Mouse (Mus musculus): ENCODE results near the gene Arrb1. TPM values are rescaled to one million over a fixed set of nuclear protein-coding genes. Genes with fewer than 3 reads are reported as not detected.
A peak's percentile ranks its signal among the peaks of the same experiment; 100 is the strongest.

The Arrb1 gene
- polyA plus RNA-seq, 1 experiment from 2014 or later: 3.0 TPM

- whole genome bisulfite sequencing: 14% methylated on average over 8 of the region's 8 CpGs
- DNase-seq (ENCODE audit: low spot score): peak; percentile 9
- H3K27me3 ChIP-seq (ENCODE audit: control insufficient read depth, insufficient read depth, low read length): no peaks in the 10 kb centered on the region
- H3K4me2 ChIP-seq (ENCODE audit: low read depth, low read length): no peak overlapping the region
- H3K4me1 ChIP-seq (ENCODE audit: control insufficient read depth, insufficient read depth, low read length): no peaks in the 10 kb centered on the region
- no peak for ATAC-seq (replicated peaks; ENCODE audit: insufficient number of reproducible peaks, low FRiP score, low TSS enrichment, low read depth)
- H3K4me3 ChIP-seq (ENCODE audit: low read depth, low read length): no peak overlapping the region
- H3K27ac ChIP-seq (replicated peaks; ENCODE audit: low read depth, low read length): no peak overlapping the region
- H3K36me3 ChIP-seq (replicated peaks; ENCODE audit: control insufficient read depth, insufficient read depth, low read depth, low read length): no peaks in the 10 kb centered on the region
- no peak overlapping the region for H3K9ac ChIP-seq (replicated peaks; ENCODE audit: low read length)
- no peaks in the 10 kb centered on the region for H3K9me3 ChIP-seq (replicated peaks; ENCODE audit: control insufficient read depth, low read length)
Observed at GRCm38 (mm10) chr7:99510087-99510501, 25.2 kb upstream of the Arrb1 start.

GRCm38 (mm10) chr7:99516092-99516813 lies 19.0 kb upstream of the Arrb1 start:
- no peaks in the 10 kb centered on the region for H3K27me3 ChIP-seq (ENCODE audit: control insufficient read depth, insufficient read depth, low read length)
- 82% methylated on average over 9 of the region's 9 CpGs for WGBS

GRCm38 (mm10) chr7:99516814-99517157 lies 18.5 kb upstream of the Arrb1 start:
- WGBS: 80% methylated on average over 3 of the region's 3 CpGs
- Histone ChIP-seq H3K4me2 (ENCODE audit: low read depth, low read length) (no peak overlapping the region), H3K9me3 (replicated peaks; ENCODE audit: control insufficient read depth, low read length) (no peaks in the 10 kb centered on the region), H3K4me1 (ENCODE audit: control insufficient read depth, insufficient read depth, low read length) (no peaks in the 10 kb centered on the region), H3K4me3 (ENCODE audit: low read depth, low read length) (no peak overlapping the region), H3K36me3 (replicated peaks; ENCODE audit: control insufficient read depth, insufficient read depth, low read depth, low read length) (no peaks in the 10 kb centered on the region), H3K27ac (replicated peaks; ENCODE audit: low read depth, low read length) (no peak overlapping the region), H3K27me3 (ENCODE audit: control insufficient read depth, insufficient read depth, low read length) (no peaks in the 10 kb centered on the region), H3K9ac (replicated peaks; ENCODE audit: low read length) (no peak overlapping the region)
- ATAC-seq (replicated peaks; ENCODE audit: insufficient number of reproducible peaks, low FRiP score, low TSS enrichment, low read depth): no peak
- DNase-seq (ENCODE audit: low spot score): no peak

More at GRCm38 (mm10) chr7:99516092-99516813, 19.0 kb upstream of the Arrb1 start:
- Histone ChIP-seq H3K4me1 (ENCODE audit: control insufficient read depth, insufficient read depth, low read length) (no peaks in the 10 kb centered on the region), H3K4me3 (ENCODE audit: low read depth, low read length) (no peak overlapping the region), H3K27ac (replicated peaks; ENCODE audit: low read depth, low read length) (no peak overlapping the region), H3K9ac (replicated peaks; ENCODE audit: low read length) (no peak overlapping the region), H3K36me3 (replicated peaks; ENCODE audit: control insufficient read depth, insufficient read depth, low read depth, low read length) (no peaks in the 10 kb centered on the region), H3K4me2 (ENCODE audit: low read depth, low read length) (no peak overlapping the region), H3K9me3 (replicated peaks; ENCODE audit: control insufficient read depth, low read length) (no peaks in the 10 kb centered on the region)
- no peak for ATAC-seq (replicated peaks; ENCODE audit: insufficient number of reproducible peaks, low FRiP score, low TSS enrichment, low read depth)
- no peak for DNase-seq (ENCODE audit: low spot score)

- Histone ChIP-seq H3K4me1 (ENCODE audit: control insufficient read depth, insufficient read depth, low read length) (no peaks in the 10 kb centered on the region), H3K27ac (replicated peaks; ENCODE audit: low read depth, low read length) (no peak overlapping the region), H3K9ac (replicated peaks; ENCODE audit: low read length) (no peak overlapping the region), H3K27me3 (ENCODE audit: control insufficient read depth, insufficient read depth, low read length) (no peaks in the 10 kb centered on the region), H3K9me3 (replicated peaks; ENCODE audit: control insufficient read depth, low read length) (no peaks in the 10 kb centered on the region), H3K4me2 (ENCODE audit: low read depth, low read length) (no peak overlapping the region), H3K36me3 (replicated peaks; ENCODE audit: control insufficient read depth, insufficient read depth, low read depth, low read length) (no peaks in the 10 kb centered on the region), H3K4me3 (ENCODE audit: low read depth, low read length) (no peak overlapping the region)
- no peak for ATAC-seq (replicated peaks; ENCODE audit: insufficient number of reproducible peaks, low FRiP score, low TSS enrichment, low read depth)
- 59% methylated on average over 4 of the region's 4 CpGs for WGBS
- DNase-seq (ENCODE audit: low spot score): no peak
Observed at GRCm38 (mm10) chr7:99518954-99519644, 16.2 kb upstream of the Arrb1 start.

GRCm38 (mm10) chr7:99523121-99523520 lies 12.1 kb upstream of the Arrb1 start:
- Histone ChIP-seq H3K9ac (replicated peaks; ENCODE audit: low read length) (no peak overlapping the region), H3K36me3 (replicated peaks; ENCODE audit: control insufficient read depth, insufficient read depth, low read depth, low read length) (no peaks in the 10 kb centered on the region), H3K27me3 (ENCODE audit: control insufficient read depth, insufficient read depth, low read length) (no peaks in the 10 kb centered on the region), H3K4me1 (ENCODE audit: control insufficient read depth, insufficient read depth, low read length) (no peaks in the 10 kb centered on the region), H3K9me3 (replicated peaks; ENCODE audit: control insufficient read depth, low read length) (no peaks in the 10 kb centered on the region), H3K4me2 (ENCODE audit: low read depth, low read length) (no peak overlapping the region), H3K27ac (replicated peaks; ENCODE audit: low read depth, low read length) (no peak overlapping the region), H3K4me3 (ENCODE audit: low read depth, low read length) (no peak overlapping the region)
- no peak for ATAC-seq (replicated peaks; ENCODE audit: insufficient number of reproducible peaks, low FRiP score, low TSS enrichment, low read depth)
- DNase-seq (ENCODE audit: low spot score): no peak
- WGBS: 81% methylated on average over 8 of the region's 8 CpGs

GRCm38 (mm10) chr7:99523837-99524236 lies 11.4 kb upstream of the Arrb1 start:
- Histone ChIP-seq H3K36me3 (replicated peaks; ENCODE audit: control insufficient read depth, insufficient read depth, low read depth, low read length) (no peaks in the 10 kb centered on the region), H3K4me2 (ENCODE audit: low read depth, low read length) (no peak overlapping the region), H3K27me3 (ENCODE audit: control insufficient read depth, insufficient read depth, low read length) (no peaks in the 10 kb centered on the region), H3K4me1 (ENCODE audit: control insufficient read depth, insufficient read depth, low read length) (no peaks in the 10 kb centered on the region), H3K27ac (replicated peaks; ENCODE audit: low read depth, low read length) (no peak overlapping the region), H3K9ac (replicated peaks; ENCODE audit: low read length) (no peak overlapping the region), H3K4me3 (ENCODE audit: low read depth, low read length) (no peak overlapping the region), H3K9me3 (replicated peaks; ENCODE audit: control insufficient read depth, low read length) (no peaks in the 10 kb centered on the region)
- DNase-seq (ENCODE audit: low spot score) (no peak), ATAC-seq (replicated peaks; ENCODE audit: insufficient number of reproducible peaks, low FRiP score, low TSS enrichment, low read depth) (no peak)
- WGBS: 79% methylated on average over 1 of the region's 1 CpGs

- DNase-seq (ENCODE audit: low spot score) (no peak), ATAC-seq (replicated peaks; ENCODE audit: insufficient number of reproducible peaks, low FRiP score, low TSS enrichment, low read depth) (no peak)
- no peak overlapping the region for H3K9ac ChIP-seq (replicated peaks; ENCODE audit: low read length)
- no peaks in the 10 kb centered on the region for H3K27me3 ChIP-seq (ENCODE audit: control insufficient read depth, insufficient read depth, low read length)
- no peaks in the 10 kb centered on the region for H3K36me3 ChIP-seq (replicated peaks; ENCODE audit: control insufficient read depth, insufficient read depth, low read depth, low read length)
- no peak overlapping the region for H3K4me3 ChIP-seq (ENCODE audit: low read depth, low read length)
- 45% methylated on average over 2 of the region's 2 CpGs for WGBS
- no peak overlapping the region for H3K27ac ChIP-seq (replicated peaks; ENCODE audit: low read depth, low read length)
- no peak overlapping the region for H3K4me2 ChIP-seq (ENCODE audit: low read depth, low read length)
- no peaks in the 10 kb centered on the region for H3K9me3 ChIP-seq (replicated peaks; ENCODE audit: control insufficient read depth, low read length)
- H3K4me1 ChIP-seq (ENCODE audit: control insufficient read depth, insufficient read depth, low read length): no peaks in the 10 kb centered on the region
Observed at GRCm38 (mm10) chr7:99528547-99528946, 6.7 kb upstream of the Arrb1 start.

GRCm38 (mm10) chr7:99529410-99529809 lies 5.9 kb upstream of the Arrb1 start:
- ATAC-seq (replicated peaks; ENCODE audit: insufficient number of reproducible peaks, low FRiP score, low TSS enrichment, low read depth) (no peak), DNase-seq (ENCODE audit: low spot score) (no peak)
- Histone ChIP-seq H3K9me3 (replicated peaks; ENCODE audit: control insufficient read depth, low read length) (no peaks in the 10 kb centered on the region), H3K36me3 (replicated peaks; ENCODE audit: control insufficient read depth, insufficient read depth, low read depth, low read length) (no peaks in the 10 kb centered on the region), H3K4me1 (ENCODE audit: control insufficient read depth, insufficient read depth, low read length) (no peaks in the 10 kb centered on the region), H3K27ac (replicated peaks; ENCODE audit: low read depth, low read length) (no peak overlapping the region), H3K4me2 (ENCODE audit: low read depth, low read length) (no peak overlapping the region), H3K9ac (replicated peaks; ENCODE audit: low read length) (no peak overlapping the region), H3K27me3 (ENCODE audit: control insufficient read depth, insufficient read depth, low read length) (no peaks in the 10 kb centered on the region), H3K4me3 (ENCODE audit: low read depth, low read length) (no peak overlapping the region)
- WGBS: 52% methylated on average over 5 of the region's 5 CpGs
